Mouse (Mus musculus): ENCODE results near the gene Krtap1-5. TPM values are rescaled to one million over a fixed set of nuclear protein-coding genes. Genes with fewer than 3 reads are reported as not detected.

Krtap1-5 gene
- polyA plus RNA-seq, 1 experiment from 2014 or later = not detected

Other genes with a start within 250 kb of the Krtap1-5 start
- 0.06 TPM in 1 of 2 replicates, not detected in the other for gene Krt26, start 243.1 kb downstream of the Krtap1-5 start, polyA plus RNA-seq (2016; fragmentation: Nextera tagmentation; extraction: Ambion mirVana)
- 0.15 TPM in 1 of 2 replicates, not detected in the other for gene Krt27, start 229.9 kb downstream of the Krtap1-5 start, polyA plus RNA-seq (2016; fragmentation: Nextera tagmentation; extraction: Ambion mirVana)
- gene Krt28, start 206.1 kb downstream of the Krtap1-5 start, polyA plus RNA-seq (2016; fragmentation: Nextera tagmentation; extraction: Ambion mirVana) = 0.26 and 0.39 TPM in 2 replicates
- 18.6 and 25.3 TPM in 2 replicates for gene Krt10, start 191.7 kb downstream of the Krtap1-5 start, polyA plus RNA-seq (2016; fragmentation: Nextera tagmentation; extraction: Ambion mirVana)
- not detected in 2 replicates for gene Krt12, start 158.8 kb downstream of the Krtap1-5 start, polyA plus RNA-seq (2016; fragmentation: Nextera tagmentation; extraction: Ambion mirVana)
- 0.97 and 1.00 TPM in 2 replicates for gene Krt20, start 142.9 kb downstream of the Krtap1-5 start, polyA plus RNA-seq (2016; fragmentation: Nextera tagmentation; extraction: Ambion mirVana)
- gene Krt23, start 87.9 kb downstream of the Krtap1-5 start, polyA plus RNA-seq (2016; fragmentation: Nextera tagmentation; extraction: Ambion mirVana) = 0.21 and 0.31 TPM in 2 replicates
- not detected in 2 replicates for gene Krt39, start 59.7 kb downstream of the Krtap1-5 start, polyA plus RNA-seq (2016; fragmentation: Nextera tagmentation; extraction: Ambion mirVana)
- not detected in 2 replicates for gene Krt40, start 37.9 kb downstream of the Krtap1-5 start, polyA plus RNA-seq (2016; fragmentation: Nextera tagmentation; extraction: Ambion mirVana)
- gene Krtap3-3, start 30.2 kb downstream of the Krtap1-5 start, polyA plus RNA-seq (2016; fragmentation: Nextera tagmentation; extraction: Ambion mirVana) = not detected in 2 replicates
- not detected in 2 replicates for gene Krtap3-2, start 24.2 kb downstream of the Krtap1-5 start, polyA plus RNA-seq (2016; fragmentation: Nextera tagmentation; extraction: Ambion mirVana)
- gene Gm11939, start 21.6 kb downstream of the Krtap1-5 start, polyA plus RNA-seq (2016; fragmentation: Nextera tagmentation; extraction: Ambion mirVana) = not detected in 2 replicates
- gene Krtap3-1, start 14.4 kb downstream of the Krtap1-5 start, polyA plus RNA-seq (2016; fragmentation: Nextera tagmentation; extraction: Ambion mirVana) = not detected in 2 replicates
- gene Krtap1-4, start 2.6 kb upstream of the Krtap1-5 start, polyA plus RNA-seq (2016; fragmentation: Nextera tagmentation; extraction: Ambion mirVana) = not detected in 2 replicates
- not detected in 2 replicates for gene Krtap1-3, start 10.3 kb upstream of the Krtap1-5 start, polyA plus RNA-seq (2016; fragmentation: Nextera tagmentation; extraction: Ambion mirVana)
- gene Krtap9-3, start 17.1 kb upstream of the Krtap1-5 start, polyA plus RNA-seq (2016; fragmentation: Nextera tagmentation; extraction: Ambion mirVana) = not detected in 2 replicates
- not detected in 2 replicates for gene Gm11938, start 22.3 kb upstream of the Krtap1-5 start, polyA plus RNA-seq (2016; fragmentation: Nextera tagmentation; extraction: Ambion mirVana)
- not detected in 2 replicates for gene Gm11937, start 29.2 kb upstream of the Krtap1-5 start, polyA plus RNA-seq (2016; fragmentation: Nextera tagmentation; extraction: Ambion mirVana)
- not detected in 2 replicates for gene Krtap2-4, start 33.8 kb upstream of the Krtap1-5 start, polyA plus RNA-seq (2016; fragmentation: Nextera tagmentation; extraction: Ambion mirVana)
- not detected in 2 replicates for gene Gm11562, start 39.4 kb upstream of the Krtap1-5 start, polyA plus RNA-seq (2016; fragmentation: Nextera tagmentation; extraction: Ambion mirVana)
- gene Krtap4-1, start 47.2 kb upstream of the Krtap1-5 start, polyA plus RNA-seq (2016; fragmentation: Nextera tagmentation; extraction: Ambion mirVana) = not detected in 2 replicates
- gene Krtap4-2, start 54.1 kb upstream of the Krtap1-5 start, polyA plus RNA-seq (2016; fragmentation: Nextera tagmentation; extraction: Ambion mirVana) = not detected in 2 replicates
- gene Krtap4-7, start 63.1 kb upstream of the Krtap1-5 start, polyA plus RNA-seq (2016; fragmentation: Nextera tagmentation; extraction: Ambion mirVana) = not detected in 2 replicates
- gene Gm11555, start 69.2 kb upstream of the Krtap1-5 start, polyA plus RNA-seq (2016; fragmentation: Nextera tagmentation; extraction: Ambion mirVana) = not detected in 2 replicates
- gene Gm11563, start 77.9 kb upstream of the Krtap1-5 start, polyA plus RNA-seq (2016; fragmentation: Nextera tagmentation; extraction: Ambion mirVana) = not detected in 2 replicates
- gene Krtap4-6, start 84.9 kb upstream of the Krtap1-5 start, polyA plus RNA-seq (2016; fragmentation: Nextera tagmentation; extraction: Ambion mirVana) = not detected in 2 replicates
- not detected in 2 replicates for gene Gm14190, start 109.7 kb upstream of the Krtap1-5 start, polyA plus RNA-seq (2016; fragmentation: Nextera tagmentation; extraction: Ambion mirVana)
- not detected in 2 replicates for gene Gm14180, start 153.3 kb upstream of the Krtap1-5 start, polyA plus RNA-seq (2016; fragmentation: Nextera tagmentation; extraction: Ambion mirVana)
- not detected in 2 replicates for gene Gm11595, start 191.9 kb upstream of the Krtap1-5 start, polyA plus RNA-seq (2016; fragmentation: Nextera tagmentation; extraction: Ambion mirVana)
- not detected in 2 replicates for gene Krtap4-8, start 199.7 kb upstream of the Krtap1-5 start, polyA plus RNA-seq (2016; fragmentation: Nextera tagmentation; extraction: Ambion mirVana)
- not detected in 2 replicates for gene Krtap4-9, start 204.2 kb upstream of the Krtap1-5 start, polyA plus RNA-seq (2016; fragmentation: Nextera tagmentation; extraction: Ambion mirVana)
- gene Gm11596, start 212.5 kb upstream of the Krtap1-5 start, polyA plus RNA-seq (2016; fragmentation: Nextera tagmentation; extraction: Ambion mirVana) = not detected in 2 replicates
- not detected in 2 replicates for gene Gm11569, start 217.9 kb upstream of the Krtap1-5 start, polyA plus RNA-seq (2016; fragmentation: Nextera tagmentation; extraction: Ambion mirVana)
- gene Gm11554, start 223.4 kb upstream of the Krtap1-5 start, polyA plus RNA-seq (2016; fragmentation: Nextera tagmentation; extraction: Ambion mirVana) = not detected in 2 replicates
- not detected in 2 replicates for gene Krtap4-13, start 228.9 kb upstream of the Krtap1-5 start, polyA plus RNA-seq (2016; fragmentation: Nextera tagmentation; extraction: Ambion mirVana)
- gene Gm11564, start 234.7 kb upstream of the Krtap1-5 start, polyA plus RNA-seq (2016; fragmentation: Nextera tagmentation; extraction: Ambion mirVana) = not detected in 2 replicates

Data from embryonic facial prominence, embryonic 10.5 days (tissue).